Mouse (Mus musculus): Measurements from ENCODE around the gene Ehd4. TPM values are rescaled to one million over a fixed set of nuclear protein-coding genes. Genes with fewer than 3 reads are reported as not detected.

Gene Ehd4
- total and polyA plus RNA-seq, 3 experiments: 15.8 to 35.5 TPM; not detected in 1

DNA sequence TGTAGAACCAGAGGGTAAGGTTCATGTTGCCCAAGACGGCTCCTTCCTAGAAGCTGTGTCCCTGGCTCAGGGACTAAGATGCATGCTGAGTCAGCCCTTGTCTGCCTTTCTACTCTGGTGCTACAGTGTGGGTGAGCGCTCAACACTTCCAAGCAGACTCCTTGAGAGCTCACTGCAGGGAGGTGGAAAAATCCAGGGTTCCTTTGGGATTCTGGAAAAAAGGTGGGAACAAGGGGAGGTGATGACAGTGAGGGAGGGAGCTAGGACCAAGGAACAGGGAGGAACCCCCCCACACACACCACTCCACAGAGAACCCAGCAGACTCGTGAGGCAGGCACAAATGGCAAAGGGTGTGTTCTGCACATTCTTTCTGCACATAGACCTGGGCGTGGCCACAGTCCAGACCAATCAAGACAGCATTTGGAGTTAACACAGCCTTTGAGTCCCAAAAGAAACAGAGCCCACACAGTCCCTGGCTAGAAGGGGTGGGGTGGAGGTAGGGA lies 110.3 kb downstream of the Ehd4 start:
- TF ChIP-seq MXI1 (IDR thresholded peaks at IDR 0.05; ENCODE audit: low read depth, low read length): no peak
- TF ChIP-seq NRF1 (IDR thresholded peaks at IDR 0.05; ENCODE audit: insufficient read depth, low read depth, low read length, poor library complexity, severe bottlenecking): peak; percentile 28; the same call in 1 of the 2 replicates
- no peak overlapping the region for H3K9ac ChIP-seq (ENCODE audit: control insufficient read depth, low read depth, low read length, poor library complexity, severe bottlenecking)
- peak; percentile 72 for DNase-seq (ENCODE audit: low read depth, low spot score)
- H3K79me2 ChIP-seq (ENCODE audit: control insufficient read depth, insufficient read depth, low read length, poor library complexity): no peaks in the 10 kb centered on the region
- H3K27me3 ChIP-seq (ENCODE audit: control insufficient read depth in 1 of 2, insufficient read depth in 2 of 2, low read length in 2 of 2): no peaks in the 10 kb centered on the region; a peak in 1 of 4 replicates
- no peaks in the 10 kb centered on the region; a peak in 1 of 4 replicates for H3K4me1 ChIP-seq (ENCODE audit: control insufficient read depth in 1 of 2, insufficient read depth in 2 of 2, low read length in 2 of 2)
- no peaks in the 10 kb centered on the region for H3K36me3 ChIP-seq (ENCODE audit: control insufficient read depth in 1 of 2, insufficient read depth in 2 of 2, low read length in 2 of 2)
- no peaks in the 10 kb centered on the region for H3K9me3 ChIP-seq (replicated peaks; ENCODE audit: insufficient read depth, low read length)
- no peak overlapping the region for H3K27ac ChIP-seq (ENCODE audit: control insufficient read depth, low read depth, low read length)
- H3K4me3 ChIP-seq (ENCODE audit: control insufficient read depth in 1 of 2, insufficient read depth in 1 of 2, low read depth in 2 of 2, low read length in 2 of 2): no peak overlapping the region

DNA sequence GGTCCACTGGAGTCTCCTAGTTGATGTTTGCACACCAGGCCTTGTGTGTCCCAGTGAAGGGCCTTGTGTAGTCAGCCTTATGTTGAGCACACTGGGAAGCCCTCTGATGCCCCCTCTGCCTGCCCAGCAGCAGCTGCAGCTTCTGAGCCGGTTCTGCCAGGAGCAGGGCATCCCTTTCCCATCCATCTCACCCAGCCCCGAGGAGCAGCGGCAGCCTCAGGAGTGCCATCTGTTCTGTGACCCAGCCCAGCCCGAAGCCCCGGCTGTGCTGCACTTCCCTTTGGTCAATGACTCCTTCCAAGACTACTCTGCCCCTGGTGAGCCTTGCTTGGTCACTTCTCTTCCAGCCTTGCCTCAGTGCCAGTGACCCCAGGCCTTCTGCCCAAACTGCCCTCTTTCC lies 113.4 kb downstream of the Ehd4 start:
- Histone ChIP-seq H3K9ac (ENCODE audit: control insufficient read depth, low read depth, low read length, poor library complexity, severe bottlenecking) (no peak overlapping the region), H3K9me3 (replicated peaks; ENCODE audit: insufficient read depth, low read length) (no peaks in the 10 kb centered on the region), H3K27me3 (ENCODE audit: control insufficient read depth in 1 of 2, insufficient read depth in 2 of 2, low read length in 2 of 2) (no peaks in the 10 kb centered on the region), H3K4me3 (ENCODE audit: control insufficient read depth in 1 of 2, insufficient read depth in 1 of 2, low read depth in 2 of 2, low read length in 2 of 2) (no peak overlapping the region), H3K4me1 (ENCODE audit: control insufficient read depth in 1 of 2, insufficient read depth in 2 of 2, low read length in 2 of 2) (no peaks in the 10 kb centered on the region; a peak in 1 of 4 replicates), H3K79me2 (ENCODE audit: control insufficient read depth, insufficient read depth, low read length, poor library complexity) (no peaks in the 10 kb centered on the region), H3K36me3 (ENCODE audit: control insufficient read depth in 1 of 2, insufficient read depth in 2 of 2, low read length in 2 of 2) (no peaks in the 10 kb centered on the region), H3K27ac (ENCODE audit: control insufficient read depth, low read depth, low read length) (no peak overlapping the region)
- DNase-seq (ENCODE audit: low read depth, low spot score): no peak
- no peak for TF ChIP-seq ETS1 (IDR thresholded peaks at IDR 0.05; ENCODE audit: low read depth, low read length)

Other genes starting within 250 kb of the Ehd4 start
- 2.5 and 3.8 TPM in 2 replicates for gene Mapkbp1, start 181.9 kb downstream of the Ehd4 start, total RNA-seq (2012; rRNA removed)
- 1 to 10 TPM in 1 of 2 experiments, not detected in 1; 4.9 TPM for gene Mapkbp1, start 181.9 kb downstream of the Ehd4 start, polyA plus RNA-seq (2012; ENCODE audit: insufficient read depth in 1 of 2, insufficient read length in 2 of 2, low read depth in 1 of 2, low replicate concordance in 2 of 2, missing spikeins in 1 of 2)
- gene Jmjd7, start 127.1 kb downstream of the Ehd4 start, total RNA-seq (2012; rRNA removed): 4.2 and 5.9 TPM in 2 replicates
- 10 to 100 TPM in 1 of 2 experiments, not detected in 1; 12.0 TPM for gene Jmjd7, start 127.1 kb downstream of the Ehd4 start, polyA plus RNA-seq (2012; ENCODE audit: insufficient read depth in 1 of 2, insufficient read length in 2 of 2, low read depth in 1 of 2, low replicate concordance in 2 of 2, missing spikeins in 1 of 2)
- gene Gm28042, start 127.1 kb downstream of the Ehd4 start, total RNA-seq (2012; rRNA removed): 0.46 and 0.96 TPM in 2 replicates
- 1 to 10 TPM in 1 of 2 experiments, not detected in 1; 1.7 TPM for gene Gm28042, start 127.1 kb downstream of the Ehd4 start, polyA plus RNA-seq (2012; ENCODE audit: insufficient read depth in 1 of 2, insufficient read length in 2 of 2, low read depth in 1 of 2, low replicate concordance in 2 of 2, missing spikeins in 1 of 2)
- 0.54 and 0.59 TPM in 2 replicates for gene Pla2g4b, start 121.2 kb downstream of the Ehd4 start, total RNA-seq (2012; rRNA removed)
- under 1 TPM in 1 of 2 experiments, not detected in 1; 0.32 TPM for gene Pla2g4b, start 121.2 kb downstream of the Ehd4 start, polyA plus RNA-seq (2012; ENCODE audit: insufficient read depth in 1 of 2, insufficient read length in 2 of 2, low read depth in 1 of 2, low replicate concordance in 2 of 2, missing spikeins in 1 of 2)
- gene Pla2g4e, start 90.7 kb upstream of the Ehd4 start, total RNA-seq (2012; rRNA removed): not detected in 2 replicates
- not detected for gene Pla2g4e, start 90.7 kb upstream of the Ehd4 start, polyA plus RNA-seq (2012; ENCODE audit: insufficient read depth in 1 of 2, insufficient read length in 2 of 2, low read depth in 1 of 2, low replicate concordance in 2 of 2, missing spikeins in 1 of 2)
- not detected in 2 replicates for gene Pla2g4d, start 134.6 kb upstream of the Ehd4 start, total RNA-seq (2012; rRNA removed)
- gene Pla2g4d, start 134.6 kb upstream of the Ehd4 start, polyA plus RNA-seq (2012; ENCODE audit: insufficient read depth in 1 of 2, insufficient read length in 2 of 2, low read depth in 1 of 2, low replicate concordance in 2 of 2, missing spikeins in 1 of 2): not detected
- 0.07 TPM in 1 of 2 replicates, not detected in the other for gene Pla2g4f, start 159.6 kb upstream of the Ehd4 start, total RNA-seq (2012; rRNA removed)
- not detected for gene Pla2g4f, start 159.6 kb upstream of the Ehd4 start, polyA plus RNA-seq (2012; ENCODE audit: insufficient read depth in 1 of 2, insufficient read length in 2 of 2, low read depth in 1 of 2, low replicate concordance in 2 of 2, missing spikeins in 1 of 2)
- gene Vps39, start 198.5 kb upstream of the Ehd4 start, total RNA-seq (2012; rRNA removed): 20.8 and 20.9 TPM in 2 replicates
- 10 to 100 TPM in 1 of 2 experiments, not detected in 1; 19.6 TPM for gene Vps39, start 198.5 kb upstream of the Ehd4 start, polyA plus RNA-seq (2012; ENCODE audit: insufficient read depth in 1 of 2, insufficient read length in 2 of 2, low read depth in 1 of 2, low replicate concordance in 2 of 2, missing spikeins in 1 of 2)
- gene Ganc, start 249.3 kb upstream of the Ehd4 start, total RNA-seq (2012; rRNA removed): 2.0 and 3.1 TPM in 2 replicates
- 1 to 10 TPM in 1 of 2 experiments, not detected in 1; 4.4 TPM for gene Ganc, start 249.3 kb upstream of the Ehd4 start, polyA plus RNA-seq (2012; ENCODE audit: insufficient read depth in 1 of 2, insufficient read length in 2 of 2, low read depth in 1 of 2, low replicate concordance in 2 of 2, missing spikeins in 1 of 2)
- 26.0 and 28.0 TPM in 2 replicates for gene Tmem87a, start 249.5 kb upstream of the Ehd4 start, total RNA-seq (2012; rRNA removed)
- 10 to 100 TPM in 1 of 2 experiments, not detected in 1; 23.9 TPM for gene Tmem87a, start 249.5 kb upstream of the Ehd4 start, polyA plus RNA-seq (2012; ENCODE audit: insufficient read depth in 1 of 2, insufficient read length in 2 of 2, low read depth in 1 of 2, low replicate concordance in 2 of 2, missing spikeins in 1 of 2)